Mouse (Mus musculus) small intestine, adult 2 months (tissue): Measurements from ENCODE around the gene Osbpl3.

Experiments used
- CTCF ChIP-seq: fragments of 200-500 bp; IDR thresholded peaks from 2 replicates; pipeline ENCODE4 v1.5.1; 2012; ENCODE audit warnings: low read depth, mild to moderate bottlenecking, control low read depth, inconsistent platforms, low read length, moderate library complexity, mixed read lengths; ENCODE audit not compliant: insufficient replicate concordance, insufficient read length; ENCODE audit errors: extremely low read depth
- POLR2A ChIP-seq: fragments of 200-500 bp; IDR thresholded peaks from 2 replicates; pipeline ENCODE4 v1.6.1; 2012; ENCODE audit warnings: low read depth, mild to moderate bottlenecking, control low read depth, inconsistent platforms, low read length, moderate library complexity

- TF ChIP-seq POLR2A (no peak), CTCF (no peak)
Observed at GRCm38 (mm10) chr6:50364364-50364763, 91.6 kb downstream of the Osbpl3 start.
